Mouse (Mus musculus): ENCODE results near the gene Maml3. TPM values are rescaled to one million over a fixed set of nuclear protein-coding genes. Genes with fewer than 3 reads are reported as not detected.

The Maml3 gene
- polyA plus RNA-seq, 1 experiment from 2014 or later = 6.1 TPM

DNA sequence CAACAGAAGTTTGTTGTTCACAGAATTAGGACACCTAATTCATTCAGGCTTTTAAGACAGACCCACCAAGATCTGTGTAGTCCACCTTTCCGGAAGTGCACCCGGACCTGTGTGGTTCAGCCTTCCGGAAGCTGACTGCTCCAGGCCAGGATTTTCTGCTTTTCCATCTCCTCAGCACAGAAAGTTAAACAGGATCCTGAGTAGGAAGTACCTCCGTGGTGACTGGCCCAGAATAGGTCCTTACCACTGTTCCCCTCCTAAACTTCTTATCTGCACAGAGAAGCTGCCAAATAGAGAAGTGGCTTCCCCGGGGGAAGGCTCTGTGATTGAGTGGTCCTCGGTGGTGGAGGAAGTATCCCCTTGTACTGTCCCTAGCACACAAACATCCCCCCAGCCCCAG is 442.3 kb downstream of the Maml3 start:
- H3K4me1 ChIP-seq (ENCODE audit: control insufficient read depth, insufficient read depth, low read length) = no peaks in the 10 kb centered on the region
- no peak overlapping the region for H3K27ac ChIP-seq (ENCODE audit: low read depth, low read length)
- H3K4me2 ChIP-seq = no peak overlapping the region
- H3K9me3 ChIP-seq (ENCODE audit: control insufficient read depth, low read length) = no peaks in the 10 kb centered on the region
- ATAC-seq (ENCODE audit: low FRiP score) (no peak), DNase-seq (ENCODE audit: low spot score, missing footprints) (no peak)
- H3K36me3 ChIP-seq (ENCODE audit: control insufficient read depth, insufficient read depth, low read length) = no peaks in the 10 kb centered on the region
- WGBS = 75% methylated on average over 6 of the region's 6 CpGs
- no peak overlapping the region for H3K9ac ChIP-seq (ENCODE audit: low read length)
- H3K27me3 ChIP-seq (ENCODE audit: control insufficient read depth, insufficient read depth, low read length) = no peaks in the 10 kb centered on the region
- H3K4me3 ChIP-seq (ENCODE audit: low read depth, low read length) = no peak overlapping the region

DNA sequence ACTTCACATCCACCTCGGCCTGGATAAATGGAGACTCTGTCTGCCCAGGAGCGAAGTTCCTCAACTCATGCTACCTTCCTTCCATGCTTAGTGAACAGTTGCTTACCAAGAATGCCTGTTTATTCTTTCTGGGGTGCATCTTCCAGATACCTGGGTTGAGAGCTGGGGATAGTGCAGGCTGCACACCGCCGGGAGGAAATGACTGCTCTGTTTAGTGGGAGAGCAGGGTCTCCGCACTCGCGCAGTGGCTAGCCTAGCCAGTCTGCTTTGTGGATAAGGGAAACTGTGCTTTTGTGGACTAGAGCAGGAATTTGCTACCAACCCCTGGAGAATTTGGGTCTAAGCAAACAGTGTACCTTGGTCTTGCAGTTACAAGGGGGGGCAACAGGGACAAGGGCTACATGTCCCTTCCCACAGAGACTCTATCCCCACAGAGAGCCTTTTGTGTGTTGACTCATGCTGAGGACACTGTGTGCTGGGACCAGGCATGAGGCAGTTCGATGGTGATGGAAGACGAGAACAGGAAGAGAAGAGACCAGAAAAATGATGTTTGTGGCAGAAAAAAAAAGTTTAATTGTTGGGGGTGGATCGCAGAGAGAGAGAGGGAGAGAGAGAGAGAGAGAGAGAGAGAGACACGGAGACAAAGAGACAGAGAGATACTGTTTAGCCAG is 442.9 kb downstream of the Maml3 start:
- Histone ChIP-seq H3K9ac (ENCODE audit: low read length) (no peak overlapping the region), H3K36me3 (ENCODE audit: control insufficient read depth, insufficient read depth, low read length) (no peaks in the 10 kb centered on the region), H3K27me3 (ENCODE audit: control insufficient read depth, insufficient read depth, low read length) (no peaks in the 10 kb centered on the region), H3K9me3 (ENCODE audit: control insufficient read depth, low read length) (no peaks in the 10 kb centered on the region), H3K27ac (ENCODE audit: low read depth, low read length) (no peak overlapping the region), H3K4me2 (no peak overlapping the region), H3K4me3 (ENCODE audit: low read depth, low read length) (no peak overlapping the region), H3K4me1 (ENCODE audit: control insufficient read depth, insufficient read depth, low read length) (no peaks in the 10 kb centered on the region)
- 87% methylated on average over 11 of the region's 11 CpGs for WGBS
- DNase-seq (ENCODE audit: low spot score, missing footprints) (no peak), ATAC-seq (ENCODE audit: low FRiP score) (no peak)

DNA sequence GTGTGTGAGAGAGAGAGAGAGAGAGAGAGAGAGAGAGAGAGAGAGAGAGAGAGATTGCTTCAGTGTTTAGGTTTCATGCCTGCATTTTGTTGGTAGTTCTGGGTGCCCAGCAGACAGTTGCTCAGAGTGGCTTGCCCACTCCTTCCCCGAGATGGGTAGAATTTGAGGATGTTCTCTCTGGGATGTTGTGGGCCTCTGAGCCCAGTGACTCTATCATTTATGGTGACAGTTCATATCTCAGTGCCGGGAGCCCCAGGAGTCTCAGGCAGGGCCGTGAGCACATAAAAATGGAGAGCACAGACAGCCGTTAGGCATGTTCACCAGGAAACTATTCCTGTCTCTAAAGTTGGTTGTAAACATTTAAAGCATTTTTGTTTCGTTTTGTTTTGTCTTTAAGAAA is 443.5 kb downstream of the Maml3 start:
- 74% methylated on average over 5 of the region's 5 CpGs for WGBS
- no peak overlapping the region for H3K4me3 ChIP-seq (ENCODE audit: low read depth, low read length)
- H3K36me3 ChIP-seq (ENCODE audit: control insufficient read depth, insufficient read depth, low read length) = no peaks in the 10 kb centered on the region
- no peak for DNase-seq (ENCODE audit: low spot score, missing footprints)
- no peaks in the 10 kb centered on the region for H3K4me1 ChIP-seq (ENCODE audit: control insufficient read depth, insufficient read depth, low read length)
- H3K27me3 ChIP-seq (ENCODE audit: control insufficient read depth, insufficient read depth, low read length) = no peaks in the 10 kb centered on the region
- no peak overlapping the region for H3K4me2 ChIP-seq
- H3K9ac ChIP-seq (ENCODE audit: low read length) = no peak overlapping the region
- H3K27ac ChIP-seq (ENCODE audit: low read depth, low read length) = no peak overlapping the region
- no peaks in the 10 kb centered on the region for H3K9me3 ChIP-seq (ENCODE audit: control insufficient read depth, low read length)
- no peak for ATAC-seq (ENCODE audit: low FRiP score)

DNA sequence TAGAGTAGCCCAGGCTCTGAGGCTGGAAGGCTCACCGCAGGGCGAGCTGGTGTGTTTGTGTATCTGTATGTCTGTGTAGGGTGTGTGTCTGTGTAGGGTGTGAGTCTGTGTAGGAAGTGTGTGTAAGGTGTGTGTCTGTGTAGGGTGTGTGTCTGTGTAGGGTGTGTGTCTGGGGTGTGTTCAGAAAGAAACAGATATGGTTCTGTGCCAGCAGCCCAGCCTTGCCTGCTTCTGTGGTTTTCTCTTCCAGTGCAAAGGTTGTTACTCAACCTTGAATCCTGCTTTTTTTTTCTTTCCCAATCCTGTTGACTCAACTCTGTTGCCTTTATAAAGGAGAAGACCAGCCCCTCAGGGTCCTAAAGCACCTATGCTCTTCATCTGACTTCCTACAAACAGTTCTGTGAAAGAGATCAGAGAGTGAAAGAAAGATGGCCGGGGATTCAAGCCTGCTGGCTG is 444.0 kb downstream of the Maml3 start:
- ATAC-seq (ENCODE audit: low FRiP score) = no peak

DNA sequence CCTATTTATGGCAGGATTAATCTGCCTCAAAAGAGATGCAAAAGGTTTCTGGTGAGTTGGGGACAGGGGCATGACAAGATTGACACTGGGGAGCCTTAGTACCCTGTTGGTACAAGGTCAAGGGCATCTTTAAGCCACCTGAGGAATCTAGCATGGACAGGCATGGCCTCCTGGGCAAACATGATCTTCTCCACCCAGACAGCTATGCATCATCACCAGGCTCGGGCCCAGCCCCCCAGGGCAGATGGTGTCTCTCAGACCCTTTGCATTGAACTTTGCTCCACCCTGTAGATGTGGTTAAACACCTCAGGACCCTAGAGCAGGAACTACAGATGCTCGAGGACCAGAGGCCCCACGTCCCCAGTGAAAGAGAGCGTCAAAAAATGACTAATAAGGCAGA is 444.8 kb downstream of the Maml3 start, which contains the start of gene Mgst2:
Gene Mgst2 (plus strand): TSS at position 301 of the 400 bp plus-strand sequence.
- H3K4me2 ChIP-seq = no peak within 1 kb of the TSS
- H3K4me1 ChIP-seq (ENCODE audit: control insufficient read depth, insufficient read depth, low read length) = no peaks in the 10 kb centered on the region
- WGBS = 74% methylated on average over 4 of the region's 4 CpGs
- ATAC-seq (ENCODE audit: low FRiP score) (no peak), DNase-seq (ENCODE audit: low spot score, missing footprints) (no peak)
- H3K9ac ChIP-seq (ENCODE audit: low read length) = no peak within 1 kb of the TSS
- no peaks in the 10 kb centered on the region for H3K9me3 ChIP-seq (ENCODE audit: control insufficient read depth, low read length)
- no peak within 1 kb of the TSS for H3K27ac ChIP-seq (ENCODE audit: low read depth, low read length)
- no peaks in the 10 kb centered on the region for H3K27me3 ChIP-seq (ENCODE audit: control insufficient read depth, insufficient read depth, low read length)
- H3K4me3 ChIP-seq (ENCODE audit: low read depth, low read length) = no peak within 1 kb of the TSS
- no peaks in the 10 kb centered on the region for H3K36me3 ChIP-seq (ENCODE audit: control insufficient read depth, insufficient read depth, low read length)

More for the DNA sequence above, 444.0 kb downstream of the Maml3 start:
- H3K27ac ChIP-seq (ENCODE audit: low read depth, low read length) = no peak overlapping the region
- H3K9ac ChIP-seq (ENCODE audit: low read length) = no peak overlapping the region
- H3K4me1 ChIP-seq (ENCODE audit: control insufficient read depth, insufficient read depth, low read length) = no peaks in the 10 kb centered on the region
- no peaks in the 10 kb centered on the region for H3K27me3 ChIP-seq (ENCODE audit: control insufficient read depth, insufficient read depth, low read length)
- DNase-seq (ENCODE audit: low spot score, missing footprints) = no peak
- H3K36me3 ChIP-seq (ENCODE audit: control insufficient read depth, insufficient read depth, low read length) = no peaks in the 10 kb centered on the region
- 79% methylated on average over 3 of the region's 3 CpGs for WGBS
- no peak overlapping the region for H3K4me3 ChIP-seq (ENCODE audit: low read depth, low read length)
- H3K4me2 ChIP-seq = no peak overlapping the region
- H3K9me3 ChIP-seq (ENCODE audit: control insufficient read depth, low read length) = no peaks in the 10 kb centered on the region

DNA sequence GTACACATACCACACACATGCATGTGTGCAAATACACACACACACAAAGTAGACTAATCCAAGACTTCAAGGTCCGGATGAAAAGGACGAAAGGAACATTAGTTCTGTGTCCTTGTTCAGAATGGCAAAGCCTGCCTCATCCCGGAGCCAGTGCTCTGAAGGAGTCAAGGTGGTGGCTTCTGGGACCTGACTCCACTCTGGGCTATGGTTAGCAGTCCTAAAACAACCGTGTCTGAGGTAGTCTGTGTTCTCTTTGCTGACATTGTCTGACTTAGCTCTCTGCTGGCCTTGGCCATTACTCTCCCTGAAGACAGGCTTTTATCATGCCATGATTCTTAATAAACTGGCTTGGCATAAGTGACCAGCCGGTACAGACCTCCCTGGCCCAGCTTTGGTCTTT is 445.5 kb downstream of the Maml3 start:
- Histone ChIP-seq H3K4me1 (ENCODE audit: control insufficient read depth, insufficient read depth, low read length) (no peaks in the 10 kb centered on the region), H3K27me3 (ENCODE audit: control insufficient read depth, insufficient read depth, low read length) (no peaks in the 10 kb centered on the region), H3K9me3 (ENCODE audit: control insufficient read depth, low read length) (no peaks in the 10 kb centered on the region), H3K4me2 (no peak overlapping the region), H3K36me3 (ENCODE audit: control insufficient read depth, insufficient read depth, low read length) (no peaks in the 10 kb centered on the region), H3K27ac (ENCODE audit: low read depth, low read length) (no peak overlapping the region), H3K4me3 (ENCODE audit: low read depth, low read length) (no peak overlapping the region), H3K9ac (ENCODE audit: low read length) (no peak overlapping the region)
- no peak for ATAC-seq (ENCODE audit: low FRiP score)
- 86% methylated on average over 5 of the region's 5 CpGs for WGBS
- DNase-seq (ENCODE audit: low spot score, missing footprints) = no peak

DNA sequence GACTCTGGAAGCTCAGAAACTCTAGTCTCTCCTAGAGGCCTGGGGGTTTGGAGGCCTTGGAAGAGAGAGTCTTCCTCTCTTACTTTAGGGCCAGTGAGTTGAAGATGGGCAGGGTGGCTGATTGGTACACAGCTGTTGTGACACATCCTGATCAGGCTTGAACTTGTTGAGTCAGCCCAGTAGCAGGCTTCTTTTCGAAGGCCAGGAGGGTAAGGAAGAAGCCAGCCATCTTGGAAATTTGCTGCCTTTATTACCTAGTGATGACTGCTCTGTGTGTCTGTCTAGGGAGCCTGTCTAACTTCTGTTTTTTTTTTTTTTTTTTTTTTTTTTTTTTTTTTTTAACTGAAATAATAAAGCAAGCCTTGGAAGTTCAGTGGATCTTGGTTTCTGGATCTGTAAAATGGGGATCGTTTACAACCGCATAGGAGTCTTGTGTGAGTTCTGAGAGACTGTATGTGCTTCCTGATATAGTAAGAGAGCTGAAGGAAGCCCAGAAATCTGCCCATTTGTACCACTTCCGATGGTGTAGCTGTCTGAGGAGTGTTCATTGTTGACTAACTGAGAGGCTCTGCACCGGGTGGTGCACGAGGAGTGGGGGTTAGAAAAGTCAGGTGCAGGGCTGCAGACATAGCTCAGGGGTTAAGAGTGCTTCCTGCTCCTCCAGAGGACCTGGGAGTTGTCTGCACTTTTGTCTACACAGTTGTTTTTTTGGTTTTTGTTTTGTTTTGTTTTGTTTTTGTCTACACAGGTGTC is 450.4 kb downstream of the Maml3 start:
- no peak for DNase-seq (ENCODE audit: low spot score, missing footprints)
- WGBS = 85% methylated on average over 6 of the region's 6 CpGs
- no peak overlapping the region for H3K27ac ChIP-seq (ENCODE audit: low read depth, low read length)

DNA sequence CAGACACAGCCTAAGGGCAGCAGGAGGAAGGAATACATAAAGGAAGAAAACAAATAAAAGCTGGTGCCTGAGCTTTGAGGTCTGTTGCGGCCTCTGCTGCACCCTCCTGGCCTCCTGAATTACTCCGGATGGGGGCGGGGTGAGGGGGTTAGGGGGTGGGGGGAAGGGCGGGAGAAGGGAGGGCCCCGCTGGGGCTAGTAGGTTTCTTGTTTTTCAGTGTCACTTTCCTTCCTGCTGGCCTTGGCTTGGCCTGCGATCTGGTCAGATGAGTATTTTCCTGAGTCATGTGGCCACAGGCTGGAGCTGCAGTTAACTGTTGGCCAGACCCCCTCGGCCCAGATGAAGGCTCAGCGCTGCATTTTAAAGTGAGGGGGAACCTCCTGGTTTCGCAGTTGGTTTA is 452.2 kb downstream of the Maml3 start:
- Histone ChIP-seq H3K4me2 (peak overlapping the region; percentile 37), H3K4me1 (ENCODE audit: control insufficient read depth, insufficient read depth, low read length) (peaks cover 9% of the 10 kb centered on the region), H3K36me3 (ENCODE audit: control insufficient read depth, insufficient read depth, low read length) (no peaks in the 10 kb centered on the region), H3K9me3 (ENCODE audit: control insufficient read depth, low read length) (no peaks in the 10 kb centered on the region), H3K27ac (ENCODE audit: low read depth, low read length) (no peak overlapping the region), H3K27me3 (ENCODE audit: control insufficient read depth, insufficient read depth, low read length) (no peaks in the 10 kb centered on the region), H3K9ac (ENCODE audit: low read length) (peak overlapping the region; percentile 42; the same call in 1 of the 2 replicates), H3K4me3 (ENCODE audit: low read depth, low read length) (no peak overlapping the region)
- WGBS = 5% methylated on average over 8 of the region's 9 CpGs
- peak; percentile 89 for DNase-seq (ENCODE audit: low spot score, missing footprints)
- peak; percentile 61; the same call in 1 of the 2 replicates for ATAC-seq (ENCODE audit: low FRiP score)

More for the DNA sequence above, 450.4 kb downstream of the Maml3 start:
- H3K27me3 ChIP-seq (ENCODE audit: control insufficient read depth, insufficient read depth, low read length) = no peaks in the 10 kb centered on the region
- H3K9ac ChIP-seq (ENCODE audit: low read length) = no peak overlapping the region
- ATAC-seq (ENCODE audit: low FRiP score) = no peak
- H3K36me3 ChIP-seq (ENCODE audit: control insufficient read depth, insufficient read depth, low read length) = no peaks in the 10 kb centered on the region
- no peaks in the 10 kb centered on the region for H3K9me3 ChIP-seq (ENCODE audit: control insufficient read depth, low read length)
- peaks cover 9% of the 10 kb centered on the region for H3K4me1 ChIP-seq (ENCODE audit: control insufficient read depth, insufficient read depth, low read length)
- no peak overlapping the region for H3K4me3 ChIP-seq (ENCODE audit: low read depth, low read length)
- no peak overlapping the region for H3K4me2 ChIP-seq

DNA sequence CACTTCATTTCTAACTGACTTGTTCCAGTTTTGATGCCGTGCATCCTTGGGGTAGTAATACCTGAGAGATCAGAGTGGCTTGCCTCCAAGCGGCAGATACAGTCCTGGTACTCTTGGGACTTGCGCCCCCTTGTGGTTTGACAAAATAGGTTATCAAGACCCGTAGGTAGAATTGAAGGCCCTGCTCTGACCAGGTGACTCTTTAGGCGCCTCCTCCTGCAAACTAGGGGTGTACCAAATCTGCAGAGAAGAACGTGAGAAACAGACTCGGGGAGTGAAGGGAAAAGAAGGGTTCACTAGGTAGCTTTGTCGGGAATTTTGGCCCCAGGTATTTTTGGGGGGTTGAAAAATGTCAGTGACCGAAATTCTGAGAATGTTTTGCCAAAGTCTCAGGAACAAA is 452.6 kb downstream of the Maml3 start:
- Histone ChIP-seq H3K27ac (ENCODE audit: low read depth, low read length) (no peak overlapping the region), H3K9ac (ENCODE audit: low read length) (peak overlapping the region; percentile 42; the same call in 1 of the 2 replicates), H3K36me3 (ENCODE audit: control insufficient read depth, insufficient read depth, low read length) (no peaks in the 10 kb centered on the region), H3K4me1 (ENCODE audit: control insufficient read depth, insufficient read depth, low read length) (peaks cover 9% of the 10 kb centered on the region), H3K9me3 (ENCODE audit: control insufficient read depth, low read length) (no peaks in the 10 kb centered on the region), H3K27me3 (ENCODE audit: control insufficient read depth, insufficient read depth, low read length) (no peaks in the 10 kb centered on the region), H3K4me3 (ENCODE audit: low read depth, low read length) (no peak overlapping the region), H3K4me2 (peak overlapping the region; percentile 37)
- ATAC-seq (ENCODE audit: low FRiP score) (peak; percentile 73), DNase-seq (ENCODE audit: low spot score, missing footprints) (peak; percentile 97)
- 4% methylated on average over 9 of the region's 9 CpGs for WGBS
